Mouse (Mus musculus) adrenal gland, adult 8-10 months (tissue): Measurements from ENCODE around the gene Unk. TPM values are rescaled to one million over a fixed set of nuclear protein-coding genes. Genes with fewer than 3 reads are reported as not detected.
"Not testable (repeated sequence)": the region's sequence is repeated elsewhere in the genome, so short reads cannot be mapped to it uniquely, and the experiment has no call there.

Source experiments
- DNase-seq: peaks from one replicate; pipeline ENCODE4 v3.0.0; 2022
- total RNA-seq, 4 experiments: library from RNA; stranded (reverse); gene quantifications; 2 replicates each; pipeline ENCODE4 v1.2.4; 2022

Unk gene
- total RNA-seq, 4 experiments from 2014 or later = 19.7 to 45.2 (median 29.6) TPM

DNA sequence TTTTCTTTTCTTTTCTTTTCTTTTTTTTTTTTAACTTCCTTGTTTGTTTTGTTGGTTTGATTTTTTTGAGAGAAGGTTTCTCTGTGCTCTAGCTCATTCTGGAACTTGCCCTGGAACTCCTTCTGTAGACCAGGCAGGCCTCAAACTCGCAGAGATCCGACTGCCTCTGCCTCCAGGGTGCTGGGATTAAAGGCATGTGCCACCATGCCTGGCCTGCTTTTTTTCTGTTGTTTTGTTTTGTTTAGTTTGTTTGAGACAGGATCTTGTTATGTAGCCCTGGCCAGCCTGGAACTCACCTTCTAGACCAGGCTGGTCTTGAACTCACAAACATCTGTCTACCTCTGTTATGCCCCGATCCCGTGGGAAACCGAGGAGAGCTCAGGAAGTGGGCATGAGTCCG lies 59.4 kb downstream of the Unk start:
- no peak for DNase-seq

DNA sequence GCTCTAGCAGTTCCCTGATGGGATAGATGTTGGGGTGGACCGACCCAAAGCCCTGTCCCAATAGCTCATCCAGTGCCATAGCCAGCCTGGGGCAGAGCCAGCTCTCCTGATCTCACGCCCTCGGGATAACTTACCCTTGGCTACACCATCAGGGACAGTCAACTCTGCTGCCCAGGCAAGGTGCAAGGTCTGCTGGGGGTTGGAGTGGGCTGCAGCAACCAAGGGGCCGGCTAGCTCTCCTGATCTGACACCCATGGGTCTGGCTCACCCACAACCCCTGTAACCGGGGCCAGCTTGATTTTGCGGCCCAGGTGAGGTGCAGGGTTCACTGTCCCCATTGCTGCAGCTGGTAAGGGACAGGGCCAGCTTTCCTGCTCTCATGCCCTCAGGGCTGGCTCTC lies 61.5 kb downstream of the Unk start:
- no peak for DNase-seq

DNA sequence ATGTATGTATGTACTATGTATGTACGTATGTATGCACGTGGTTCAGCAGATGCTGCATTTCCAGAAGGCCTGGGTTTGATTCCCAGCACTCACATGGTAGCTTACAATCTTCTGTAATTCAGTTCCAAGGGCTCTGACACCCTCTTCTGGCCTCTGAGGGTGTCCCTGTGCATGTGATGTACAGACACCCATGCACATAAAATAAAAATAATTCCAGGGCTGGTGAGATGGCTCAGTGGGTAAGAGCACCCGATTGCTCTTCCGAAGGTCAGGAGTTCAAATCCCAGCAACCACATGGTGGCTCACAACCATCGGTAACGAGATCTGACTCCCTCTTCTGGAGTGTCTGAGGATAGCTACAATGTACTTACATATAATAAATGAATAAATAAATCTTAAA lies 62.8 kb downstream of the Unk start:
- not testable (repeated sequence) for DNase-seq

DNA sequence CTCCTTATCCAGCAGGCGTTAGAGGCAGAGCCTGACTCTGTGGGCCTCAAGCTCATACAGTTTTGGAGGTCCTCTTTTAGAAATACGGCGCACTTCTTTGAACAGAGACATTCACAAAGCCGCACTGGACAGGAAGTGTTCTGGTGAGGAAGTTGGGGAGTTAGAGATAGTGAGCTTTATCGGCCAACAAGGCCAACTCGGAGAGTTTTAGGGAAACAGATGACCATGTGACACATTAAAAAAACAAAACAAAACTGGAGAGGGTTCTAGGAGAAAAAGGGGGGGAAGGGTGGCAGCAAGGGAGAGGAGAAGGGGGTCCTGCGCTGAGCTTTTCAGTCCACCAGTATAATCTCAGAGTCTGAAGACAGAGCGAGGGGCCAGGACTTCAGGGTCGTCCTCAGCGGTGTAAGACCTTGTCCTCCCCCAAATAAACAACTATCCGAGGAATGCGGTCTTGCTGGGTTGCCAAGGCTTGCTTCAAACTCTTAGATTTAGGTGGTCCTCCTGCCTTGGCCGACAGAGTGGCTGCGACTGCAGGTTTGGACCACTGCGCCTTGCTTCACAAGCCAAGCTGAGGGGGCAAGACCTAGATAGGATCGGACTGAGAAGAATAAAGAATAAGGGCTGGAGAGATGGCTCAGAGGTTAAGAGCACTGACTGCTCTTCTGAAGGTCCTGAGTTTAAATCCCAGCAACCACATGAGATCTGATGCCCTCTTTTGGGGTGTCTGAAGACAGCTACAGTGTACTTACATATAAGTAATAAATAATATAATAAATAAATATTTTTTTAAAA lies 63.8 kb downstream of the Unk start:
- no peak for DNase-seq

DNA sequence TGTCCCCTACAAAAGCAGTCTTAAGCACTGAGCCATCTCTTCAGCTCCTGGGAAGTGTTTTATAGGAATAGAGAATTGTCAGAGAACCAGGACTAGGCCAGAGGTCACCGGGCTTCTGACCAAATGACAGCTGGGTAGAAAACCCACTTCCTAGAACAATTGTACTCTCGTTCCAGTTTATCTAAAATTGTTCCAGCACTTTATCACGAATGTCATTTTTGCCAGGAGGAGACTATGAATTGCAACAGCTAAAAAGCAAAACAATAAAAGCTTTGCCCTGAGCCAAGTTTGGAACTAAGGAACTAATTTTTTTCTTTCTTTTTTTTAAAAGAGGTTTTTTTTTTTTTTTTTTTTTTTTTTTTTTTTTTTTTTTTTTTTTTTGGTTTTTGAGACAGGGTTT lies 65.5 kb downstream of the Unk start:
- DNase-seq = no peak

DNA sequence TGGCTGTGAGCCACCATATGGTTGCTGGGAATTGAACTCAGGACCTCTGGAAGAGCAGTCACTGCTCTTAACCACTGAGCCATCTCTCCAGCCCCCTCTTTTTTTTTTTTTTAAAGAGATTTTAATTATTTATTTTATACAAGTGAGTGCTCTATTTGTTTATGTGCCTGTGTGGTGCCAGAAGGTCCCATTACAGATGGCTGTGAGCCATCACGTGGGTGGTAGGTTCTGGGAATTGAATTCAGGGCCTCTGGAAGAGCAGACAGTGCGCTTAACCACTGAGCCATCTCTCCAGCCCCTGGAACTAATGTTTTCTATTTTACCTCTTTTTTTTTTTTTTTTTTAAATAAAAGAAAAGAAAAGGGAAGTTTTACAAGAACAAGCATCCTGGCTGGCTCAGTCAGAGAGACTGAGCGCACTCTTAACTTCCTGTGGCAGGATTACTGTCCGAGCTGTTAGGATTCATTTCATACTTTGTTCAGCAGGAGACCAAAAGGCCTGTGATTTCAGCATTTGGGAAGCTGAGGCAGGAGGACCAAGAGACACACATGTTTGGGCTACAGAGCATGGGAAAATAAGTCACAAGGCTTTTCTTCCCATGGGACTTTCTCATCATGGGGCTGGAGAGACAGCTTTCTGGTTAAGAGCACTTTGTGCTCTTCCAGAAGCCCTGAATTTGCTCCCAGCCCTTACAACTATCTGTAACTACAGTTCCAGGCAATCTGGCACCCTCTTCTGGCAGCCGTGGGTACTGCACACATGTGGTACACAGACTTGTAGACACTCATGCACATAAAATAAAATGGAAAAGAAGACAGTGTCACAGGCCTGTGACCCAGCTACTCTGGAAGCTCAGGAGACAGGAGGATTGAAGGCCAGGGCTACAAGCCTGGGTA lies 66.3 kb downstream of the Unk start:
- no peak for DNase-seq

DNA sequence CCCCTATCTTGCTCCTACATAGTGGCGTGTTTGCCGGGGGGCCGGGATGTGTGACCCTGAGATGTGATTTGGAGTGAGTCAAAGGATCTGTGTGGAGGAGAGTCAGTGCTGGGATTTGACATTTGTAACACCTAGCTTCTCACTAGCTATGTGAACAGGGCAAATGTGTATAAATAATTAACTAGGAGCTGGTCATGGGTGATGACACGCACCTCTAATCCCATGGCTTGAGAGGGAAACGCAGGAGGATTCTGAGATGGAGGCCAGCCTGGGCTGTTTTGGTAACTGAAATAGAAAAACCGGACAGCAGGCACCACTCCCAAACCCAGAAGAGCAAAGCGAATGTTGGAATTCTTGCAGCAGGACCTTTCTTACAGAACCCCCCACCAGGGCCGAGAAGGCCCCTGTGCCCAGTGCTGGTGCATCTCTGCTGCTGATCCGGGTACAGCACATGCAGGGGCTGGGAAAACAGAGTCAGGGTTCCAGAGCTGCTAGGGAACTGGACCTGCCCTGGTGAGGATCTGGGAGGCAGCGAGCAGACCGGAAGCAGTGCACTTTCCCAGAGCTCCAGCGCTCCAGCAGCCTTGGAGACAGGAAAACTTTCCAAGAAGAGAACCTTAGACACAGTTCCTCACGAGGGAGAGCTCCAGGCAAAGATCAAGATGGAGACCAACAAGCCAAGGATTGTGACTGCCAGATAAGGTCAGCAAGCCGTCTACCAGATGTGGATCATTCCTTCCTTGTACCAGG lies 68.8 kb downstream of the Unk start:
- no peak for DNase-seq

DNA sequence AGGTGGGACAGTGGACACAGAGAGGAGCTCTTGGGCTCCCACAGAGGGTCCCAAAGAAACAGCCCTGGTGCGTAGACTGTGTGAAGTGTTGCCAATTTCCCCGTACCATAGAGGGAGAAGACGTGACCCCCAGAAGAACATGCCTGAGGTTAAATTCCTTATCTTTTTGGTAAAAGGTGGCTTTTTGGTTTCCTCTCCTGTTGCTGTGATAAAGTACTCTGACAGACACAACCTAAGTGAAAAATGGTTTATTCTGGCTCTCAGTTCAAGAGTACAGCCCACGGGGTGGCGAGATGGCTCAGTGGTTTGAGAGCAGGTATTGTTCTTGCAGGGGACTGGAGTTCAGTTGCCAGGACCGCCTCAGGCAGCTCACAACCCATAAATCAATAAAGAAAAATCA lies 69.3 kb downstream of the Unk start:
- no peak for DNase-seq

DNA sequence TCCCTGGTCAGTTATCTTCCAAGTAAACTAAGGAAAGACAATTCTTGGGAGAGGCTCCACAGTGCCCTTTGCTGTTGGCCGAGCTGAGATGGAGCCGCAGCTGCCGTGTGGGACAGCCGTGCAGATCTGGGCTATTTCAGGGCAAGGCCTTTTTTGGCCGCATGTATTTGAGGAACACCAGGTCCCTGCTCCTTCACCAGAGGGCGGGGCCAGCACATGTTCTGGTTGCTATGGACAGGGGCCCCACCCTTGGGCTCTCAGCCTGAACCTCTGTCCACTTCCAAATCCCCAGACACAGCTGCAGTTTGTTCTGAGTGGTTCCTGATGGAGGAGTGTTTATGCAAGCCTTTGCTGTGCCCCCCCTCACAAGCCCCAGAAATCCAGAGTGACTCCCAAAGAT lies 70.3 kb downstream of the Unk start:
- no peak for DNase-seq

DNA sequence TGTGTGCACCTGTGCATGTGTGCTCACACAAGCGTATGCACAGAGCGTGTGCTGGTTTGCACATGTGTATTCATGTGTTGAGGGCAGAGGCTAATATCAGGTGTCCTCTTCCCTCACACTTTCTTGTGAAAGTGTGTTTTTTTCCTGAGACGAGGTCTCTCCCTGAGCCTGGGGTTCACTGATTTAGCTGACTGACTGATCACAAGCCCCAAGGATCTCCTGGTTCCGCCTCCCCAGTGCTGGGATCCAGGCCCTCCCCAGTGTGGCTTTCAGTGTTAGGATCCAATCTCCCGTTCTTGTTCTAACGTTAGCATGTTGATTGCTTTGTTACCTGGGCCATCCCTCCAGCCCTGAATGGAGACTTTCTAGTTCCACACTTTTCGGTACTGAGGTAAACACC lies 70.7 kb downstream of the Unk start:
- DNase-seq = no peak

DNA sequence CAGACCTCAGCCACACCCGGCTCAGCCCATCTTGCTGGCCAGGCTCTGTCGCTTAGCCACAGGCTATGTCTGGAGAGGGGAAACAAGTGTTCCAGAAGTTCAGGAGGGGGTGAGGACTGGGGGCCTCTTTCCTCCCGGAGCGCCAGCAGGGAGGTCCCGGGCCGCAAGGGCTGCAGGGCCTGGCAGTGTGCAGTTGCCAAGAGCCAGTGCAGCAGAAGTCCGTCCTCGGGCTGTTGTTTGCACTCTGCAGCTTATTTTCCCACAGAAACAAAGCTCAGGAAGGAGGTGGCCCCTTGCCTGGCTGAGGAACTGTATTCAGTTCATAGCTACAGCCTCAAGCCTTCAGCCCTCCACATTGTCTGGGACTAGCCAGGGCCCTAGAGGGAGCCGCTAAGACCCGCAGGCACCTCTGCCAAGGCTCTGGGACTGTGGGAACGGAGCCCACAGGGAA lies 71.8 kb downstream of the Unk start:
- no peak for DNase-seq

DNA sequence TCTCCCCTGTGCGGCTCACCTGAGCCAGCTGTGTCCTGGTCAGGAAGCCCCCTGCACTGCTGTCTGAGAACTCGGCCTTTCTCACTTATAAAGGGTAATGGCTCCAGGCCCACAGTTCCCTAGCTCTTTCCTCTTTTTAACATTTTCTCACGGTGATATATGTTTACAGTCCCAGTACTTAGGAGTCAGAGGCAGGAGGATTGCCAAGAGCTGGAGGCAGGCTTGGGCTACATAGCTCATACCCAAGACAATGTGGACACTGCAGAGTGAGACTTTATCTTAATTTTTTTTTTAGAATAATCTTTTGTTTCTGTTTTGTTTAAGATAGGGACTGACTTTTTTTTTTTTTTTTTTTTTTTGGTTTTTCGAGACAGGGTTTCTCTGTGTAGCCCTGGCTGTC lies 72.3 kb downstream of the Unk start:
- DNase-seq = no peak

DNA sequence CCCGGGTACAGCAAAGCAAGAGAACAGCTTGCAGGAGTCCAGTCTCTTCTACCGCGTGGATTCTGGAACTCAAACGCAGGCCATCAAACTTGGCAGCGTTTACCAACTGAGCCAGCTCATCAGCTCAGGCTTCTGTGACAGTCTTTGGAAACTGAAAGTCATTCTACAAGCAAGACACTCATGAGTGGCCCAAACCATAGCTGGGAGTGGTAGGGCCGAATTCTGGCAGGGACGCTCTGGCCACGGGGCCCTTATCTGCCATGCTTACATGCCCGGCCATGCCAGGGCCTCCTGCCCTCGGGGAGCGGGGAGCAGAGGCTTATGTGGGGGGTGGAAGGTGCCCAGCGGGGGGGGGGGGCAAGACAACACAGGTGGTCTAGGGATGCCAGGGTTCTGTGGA lies 73.5 kb downstream of the Unk start:
- no peak for DNase-seq

DNA sequence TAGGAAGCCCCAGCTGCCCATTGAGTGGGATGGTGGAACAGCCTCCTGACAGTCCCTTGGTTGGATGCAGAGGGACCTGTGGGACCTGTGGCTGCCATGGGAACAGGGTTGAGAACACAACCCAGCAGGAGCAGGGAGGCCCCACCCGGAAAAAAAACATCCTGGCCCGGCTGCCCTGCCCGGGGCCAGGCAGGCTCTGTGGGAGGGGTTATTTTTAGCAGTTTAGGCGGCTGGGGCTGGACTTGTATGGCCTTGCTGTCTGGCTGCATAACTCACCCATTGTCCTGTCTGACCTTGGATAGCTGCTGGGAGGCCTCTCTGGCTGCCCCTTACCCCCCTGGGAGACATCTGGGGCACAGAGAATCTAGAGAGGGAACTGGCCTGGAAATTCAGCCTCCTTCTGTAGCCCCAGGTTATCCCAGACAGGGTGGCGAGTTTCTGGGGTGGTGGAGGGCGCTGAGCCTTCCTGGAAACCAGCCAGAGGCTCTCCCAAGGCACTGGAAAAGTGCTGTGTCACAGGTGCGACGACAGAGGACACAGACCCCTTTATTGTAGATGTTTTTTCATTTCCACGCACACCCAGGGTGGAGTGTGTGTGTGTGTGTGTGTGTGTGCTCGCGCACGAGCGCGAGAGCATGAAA lies 74.0 kb downstream of the Unk start:
- peak; percentile 76 for DNase-seq

DNA sequence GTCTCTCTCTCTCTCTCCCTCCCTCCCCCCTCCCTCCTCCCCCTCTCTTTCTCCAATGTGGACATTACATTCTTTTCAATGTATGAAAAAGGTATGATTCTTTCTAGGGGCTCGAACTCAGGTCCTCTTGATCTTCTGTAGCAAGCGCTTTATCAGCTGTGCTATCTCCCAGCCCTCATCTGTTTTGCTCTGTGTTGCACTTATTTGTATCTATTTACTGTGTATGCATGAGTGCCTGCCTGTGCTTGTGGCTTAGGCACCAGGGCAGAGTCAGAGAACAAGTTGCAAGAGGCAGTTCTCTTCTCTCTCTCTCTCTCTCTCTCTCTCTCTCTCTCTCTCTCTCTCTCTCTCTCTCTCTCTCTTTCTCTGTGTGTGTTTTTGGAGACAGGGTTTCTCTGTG lies 74.9 kb downstream of the Unk start:
- no peak for DNase-seq

DNA sequence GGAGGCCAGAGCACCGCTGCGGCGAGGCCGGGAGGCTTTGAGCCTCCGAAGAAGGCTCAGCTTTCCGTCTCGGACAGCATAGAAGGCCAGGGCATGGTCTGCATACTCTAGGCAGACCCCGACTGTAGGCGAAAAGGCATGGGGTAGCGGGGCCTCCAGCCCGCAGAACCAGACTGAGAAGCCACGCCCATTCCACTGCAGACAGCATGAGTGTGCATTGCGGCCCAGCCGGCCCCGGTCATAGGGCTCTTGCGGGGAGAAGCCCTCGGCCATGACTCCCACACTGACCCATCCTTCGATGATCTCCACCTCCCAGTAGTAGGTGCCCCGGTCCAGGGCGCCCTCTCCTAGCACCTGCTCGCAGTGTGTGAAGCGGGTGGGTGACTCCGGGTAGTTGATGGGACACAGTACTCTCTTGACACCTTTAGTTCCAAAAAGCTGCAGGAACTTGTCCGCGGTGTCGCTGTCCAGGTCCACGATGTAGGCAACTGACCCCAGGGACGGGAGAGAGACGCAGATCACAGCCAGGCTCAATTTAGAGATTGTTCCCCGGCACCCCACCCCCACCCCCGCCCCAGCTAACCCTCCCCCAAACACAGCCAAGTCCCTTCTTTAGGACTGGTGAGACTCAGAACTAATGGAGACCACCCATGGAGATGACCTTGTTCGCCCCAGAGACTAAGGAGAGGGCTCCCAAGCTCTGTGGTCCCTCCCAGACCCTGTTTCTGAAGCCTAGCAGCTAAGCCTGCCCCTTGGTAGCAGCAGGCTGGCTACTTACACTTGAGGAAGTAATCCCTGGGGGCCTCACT lies 76.2 kb downstream of the Unk start:
- DNase-seq = no peak

DNA sequence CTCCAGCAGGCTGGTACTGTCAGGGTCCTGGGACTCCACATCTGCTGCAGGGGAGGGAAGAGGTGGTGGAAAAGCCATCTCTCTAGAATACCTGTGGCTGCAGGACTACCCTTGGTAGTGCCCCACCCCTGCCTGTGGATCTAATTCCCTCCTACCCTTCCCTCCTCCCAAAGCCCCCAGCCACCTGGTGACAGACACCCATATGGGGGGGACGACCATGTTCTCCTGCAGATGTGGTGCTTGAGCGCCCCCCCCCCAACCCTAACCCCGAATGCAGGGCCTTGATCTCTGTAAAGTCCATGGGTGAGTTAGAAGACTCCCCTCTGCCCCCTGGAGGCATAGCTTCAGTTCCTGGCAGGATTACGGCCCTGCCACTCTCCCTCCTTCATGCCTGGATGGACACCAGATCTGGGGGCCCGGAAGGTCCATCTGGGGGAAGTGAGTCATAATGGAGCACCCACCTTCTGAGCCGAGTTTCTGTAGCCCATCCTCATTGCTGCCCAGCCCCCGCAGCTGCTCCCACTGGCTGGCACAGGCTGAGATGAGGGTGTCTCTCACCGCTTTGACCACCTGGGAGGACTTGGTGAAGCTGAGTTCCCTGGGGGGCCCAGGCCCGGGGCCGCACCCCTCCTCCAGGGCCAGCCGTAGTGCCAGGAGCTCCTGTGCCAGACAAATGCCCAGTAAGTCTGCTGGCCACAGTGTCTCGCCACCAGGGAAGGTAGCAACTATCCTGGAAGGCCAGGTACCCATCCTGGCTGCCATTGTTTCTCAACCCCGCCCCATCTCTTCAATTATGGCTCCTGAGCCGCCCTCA lies 77.0 kb downstream of the Unk start:
- no peak for DNase-seq

DNA sequence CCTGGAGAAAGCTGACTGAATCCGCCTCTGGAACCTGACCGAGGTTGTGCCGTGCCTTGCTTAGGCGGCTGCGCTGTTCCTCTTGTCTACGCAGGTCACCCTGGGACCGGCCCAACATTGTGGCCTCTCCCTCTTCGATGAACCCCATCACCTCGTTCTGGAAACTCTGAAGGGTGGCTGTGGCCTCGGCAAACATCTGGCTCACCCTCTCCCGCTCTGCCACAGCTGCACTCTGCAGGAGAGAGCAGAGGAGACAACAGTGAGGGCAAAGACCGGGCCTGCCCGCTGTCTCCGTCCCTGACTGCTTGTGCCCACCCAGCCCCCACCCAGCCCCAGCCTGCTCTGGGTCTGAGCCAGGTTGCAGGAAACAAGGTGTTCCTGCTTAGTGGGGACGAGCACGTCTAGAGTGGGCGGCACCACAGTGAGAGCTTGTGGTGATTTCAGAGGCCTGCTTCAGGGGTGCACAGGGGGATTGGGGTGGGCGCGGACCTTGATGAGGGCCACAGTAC lies 77.7 kb downstream of the Unk start:
- DNase-seq = no peak

DNA sequence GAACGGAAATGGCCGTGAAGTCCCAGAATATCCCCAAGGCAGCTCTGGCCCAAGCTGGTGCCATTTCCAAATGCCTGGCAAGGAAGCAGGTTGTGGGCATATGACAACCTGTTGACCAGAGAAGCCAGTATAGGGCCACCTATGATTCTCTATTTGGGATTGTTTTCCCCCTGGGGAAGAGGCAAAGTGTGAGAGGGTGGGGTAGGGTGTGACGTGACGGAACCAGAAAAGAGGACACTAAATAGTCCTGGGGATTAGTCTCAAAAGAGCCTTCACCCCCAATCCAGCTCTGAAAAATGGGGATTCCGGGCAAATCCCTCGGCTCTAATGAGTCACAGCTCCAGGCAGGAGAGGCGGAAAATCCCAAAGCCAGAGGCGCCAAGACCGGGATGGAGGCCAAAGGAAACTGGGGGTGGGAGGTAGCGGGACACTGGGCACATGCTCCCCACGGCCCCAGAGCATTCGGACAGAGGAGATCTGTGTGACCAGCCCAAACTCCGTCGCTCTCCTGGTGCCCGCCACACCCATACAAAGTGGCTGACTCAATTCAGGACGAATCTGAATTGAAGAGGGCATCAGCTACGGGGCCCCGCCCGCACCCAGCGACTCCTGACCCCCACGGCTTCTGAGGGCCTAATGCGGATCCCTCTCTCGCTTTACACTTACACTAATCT lies 78.5 kb downstream of the Unk start:
- no peak for DNase-seq
